Mouse (Mus musculus) splenic B cell, adult 2 months (primary cell): Measurements from ENCODE around the gene Sox8.

Experiments used
- DNase-seq: peaks from one replicate; pipeline ENCODE4 v3.0.0-alpha.2; 2011; ENCODE audit warnings: low read depth, low spot score
- H3K27me3 ChIP-seq: 2 replicates; pipeline ENCODE4 v1.6.1; 2012; ENCODE audit warnings: mild to moderate bottlenecking, low read length, moderate library complexity, mixed read lengths; ENCODE audit not compliant: control insufficient read depth, poor library complexity, insufficient read depth, severe bottlenecking
- H3K36me3 ChIP-seq: 2 replicates; pipeline ENCODE4 v1.6.1; 2012; ENCODE audit warnings: mild to moderate bottlenecking, low read length, moderate library complexity, mixed read lengths; ENCODE audit not compliant: control insufficient read depth, poor library complexity, insufficient read depth, severe bottlenecking

Gene Sox8

DNA sequence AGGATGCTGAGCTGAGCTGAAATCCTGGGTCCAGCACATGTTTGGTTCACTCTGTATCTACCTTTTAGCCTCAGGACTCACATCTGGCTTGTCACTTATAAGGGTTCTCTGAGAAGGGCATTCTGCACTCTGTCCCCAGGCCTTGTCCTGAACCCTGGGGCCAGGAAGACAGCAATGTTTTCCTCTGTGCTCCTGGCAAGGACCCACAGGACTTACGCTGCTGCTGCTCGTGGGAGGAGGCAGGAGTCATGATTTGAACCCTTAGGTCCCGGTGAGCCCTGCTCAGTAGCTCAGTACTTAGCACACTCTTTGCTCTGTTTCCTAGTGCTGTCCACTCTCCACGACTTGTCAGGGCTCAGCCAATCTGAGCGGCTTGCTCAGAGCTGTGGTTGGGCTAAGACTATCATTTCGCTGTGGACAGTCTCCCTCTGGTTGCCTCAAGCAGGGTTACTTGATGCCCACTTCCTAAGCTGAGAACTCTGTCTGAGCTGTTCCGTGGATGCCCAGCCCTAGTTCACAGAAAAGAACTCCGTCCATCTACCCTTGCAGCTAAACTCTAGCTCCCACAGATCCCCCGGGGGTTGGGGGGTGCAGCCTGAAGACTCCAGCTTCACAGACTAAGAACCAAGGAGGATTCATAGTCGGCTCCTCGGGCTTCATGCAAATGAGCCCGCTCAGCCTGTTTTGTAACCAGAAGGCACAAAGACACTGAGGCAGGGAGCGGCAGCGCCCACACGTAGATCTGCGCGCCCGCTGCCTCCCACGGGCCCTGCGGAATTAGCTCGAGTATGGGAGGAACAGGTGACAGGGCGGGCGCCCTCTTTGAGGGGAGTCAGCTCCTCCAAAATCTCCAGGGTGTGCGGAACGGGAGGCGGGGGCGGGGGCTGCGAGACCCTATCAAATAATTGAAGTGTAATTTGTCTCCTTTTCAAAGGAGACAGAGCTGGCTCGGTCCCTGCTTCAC is 14.5 kb downstream of the Sox8 start:
- no peaks in the 10 kb centered on the region for H3K27me3 ChIP-seq
- H3K36me3 ChIP-seq: no peaks in the 10 kb centered on the region
- no peak for DNase-seq

- DNase-seq: no peak
- no peaks in the 10 kb centered on the region for H3K36me3 ChIP-seq
- H3K27me3 ChIP-seq: no peaks in the 10 kb centered on the region
Measured at GRCm38 (mm10) chr17:25555159-25555558, 15.3 kb downstream of the Sox8 start.

GRCm38 (mm10) chr17:25551313-25551712 is 19.2 kb downstream of the Sox8 start:
- Histone ChIP-seq H3K36me3 (no peaks in the 10 kb centered on the region), H3K27me3 (no peaks in the 10 kb centered on the region)
- no peak for DNase-seq

- H3K27me3 ChIP-seq: no peaks in the 10 kb centered on the region
- no peaks in the 10 kb centered on the region for H3K36me3 ChIP-seq
- DNase-seq: no peak
Measured at GRCm38 (mm10) chr17:25550020-25550419, 20.5 kb downstream of the Sox8 start.

DNA sequence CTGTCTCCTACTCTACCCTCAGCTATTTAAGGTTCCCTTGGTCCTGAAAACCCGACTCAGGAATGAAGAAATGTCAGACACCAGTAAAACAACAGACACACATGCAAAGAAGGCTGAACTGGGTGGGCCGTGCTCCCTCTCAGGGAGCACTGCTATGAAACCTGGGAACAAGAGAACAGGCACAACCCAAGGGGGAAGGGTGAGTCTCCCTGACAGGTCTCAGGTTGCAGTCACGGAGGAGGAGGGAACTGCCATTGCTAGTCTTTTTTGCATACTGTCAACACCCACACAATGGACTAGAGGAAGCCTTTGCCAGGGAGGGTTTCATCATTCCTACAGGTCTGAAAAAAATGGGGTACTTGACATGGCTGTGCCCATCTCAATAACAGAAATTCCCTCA is 23.5 kb downstream of the Sox8 start:
- H3K27me3 ChIP-seq: no peaks in the 10 kb centered on the region
- H3K36me3 ChIP-seq: no peaks in the 10 kb centered on the region
- no peak for DNase-seq

- DNase-seq: no peak
- H3K27me3 ChIP-seq: no peaks in the 10 kb centered on the region
- H3K36me3 ChIP-seq: no peaks in the 10 kb centered on the region
Measured at GRCm38 (mm10) chr17:25541768-25542167, 28.7 kb downstream of the Sox8 start.

DNA sequence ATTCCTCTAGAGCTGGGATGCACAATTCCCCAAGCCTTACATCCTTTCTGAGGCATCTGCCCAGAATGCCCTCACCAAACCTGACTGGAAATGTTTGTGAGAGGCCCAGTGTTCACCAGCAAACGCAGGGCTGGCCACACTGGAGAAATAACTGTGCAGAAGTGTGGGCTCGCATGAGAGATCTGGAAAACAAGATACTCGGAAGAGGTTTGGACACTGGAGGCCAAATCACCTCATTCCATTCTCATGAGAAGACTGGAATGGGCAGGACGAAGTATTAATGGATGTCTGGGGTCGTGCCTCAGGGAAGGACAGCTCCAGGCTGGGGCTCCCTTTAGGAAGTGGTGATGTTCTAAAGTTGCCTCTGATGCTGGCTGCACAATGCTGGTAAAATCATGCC is 29.8 kb downstream of the Sox8 start:
- no peak for DNase-seq
- Histone ChIP-seq H3K36me3 (no peaks in the 10 kb centered on the region), H3K27me3 (no peaks in the 10 kb centered on the region)

DNA sequence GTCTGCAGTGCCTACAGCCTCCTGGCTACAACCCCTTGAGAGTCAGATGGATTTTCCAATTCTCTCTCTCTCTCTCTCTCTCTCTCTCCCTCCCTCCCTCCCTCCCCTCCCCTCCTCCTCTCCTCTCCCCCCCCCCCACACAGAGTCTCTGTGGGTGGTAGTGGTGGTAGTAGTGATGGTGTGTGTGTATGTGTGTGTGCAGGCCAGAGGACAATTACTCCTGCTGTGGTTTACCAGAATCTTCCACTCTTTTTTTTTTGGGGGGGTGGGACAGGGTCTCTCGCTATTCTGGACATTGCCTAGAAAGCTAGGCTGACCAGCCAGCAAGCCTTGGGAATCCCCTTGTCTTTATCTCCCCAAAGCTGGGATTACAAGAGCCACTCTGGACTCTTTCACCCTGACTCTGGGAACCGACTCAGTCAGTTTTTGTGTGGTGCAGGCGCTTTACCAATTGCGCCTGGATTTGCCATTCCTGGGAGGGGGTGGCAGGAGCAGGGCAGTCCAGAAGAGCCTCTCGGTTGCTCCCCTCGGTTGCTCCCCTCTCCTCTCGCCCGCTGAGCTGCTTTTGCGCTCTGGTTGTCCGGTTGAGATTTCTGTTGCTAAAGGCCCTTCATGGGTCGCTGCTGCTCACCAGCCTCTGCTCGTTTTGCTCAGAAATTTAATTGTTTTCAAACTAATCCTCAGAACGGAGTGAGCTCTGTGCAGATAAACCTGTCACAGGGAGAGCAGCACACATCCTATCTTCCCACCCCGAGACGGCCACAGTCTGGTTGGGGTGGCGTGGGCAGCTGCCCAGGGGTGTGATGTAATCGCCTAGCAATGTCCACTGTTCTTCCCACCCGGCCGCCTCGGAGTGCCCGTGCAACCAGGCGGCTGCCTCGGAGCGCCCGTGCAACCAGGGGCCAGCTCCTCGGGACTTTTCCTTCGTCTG is 31.3 kb downstream of the Sox8 start:
- no peak for DNase-seq
- Histone ChIP-seq H3K36me3 (no peaks in the 10 kb centered on the region), H3K27me3 (no peaks in the 10 kb centered on the region)

DNA sequence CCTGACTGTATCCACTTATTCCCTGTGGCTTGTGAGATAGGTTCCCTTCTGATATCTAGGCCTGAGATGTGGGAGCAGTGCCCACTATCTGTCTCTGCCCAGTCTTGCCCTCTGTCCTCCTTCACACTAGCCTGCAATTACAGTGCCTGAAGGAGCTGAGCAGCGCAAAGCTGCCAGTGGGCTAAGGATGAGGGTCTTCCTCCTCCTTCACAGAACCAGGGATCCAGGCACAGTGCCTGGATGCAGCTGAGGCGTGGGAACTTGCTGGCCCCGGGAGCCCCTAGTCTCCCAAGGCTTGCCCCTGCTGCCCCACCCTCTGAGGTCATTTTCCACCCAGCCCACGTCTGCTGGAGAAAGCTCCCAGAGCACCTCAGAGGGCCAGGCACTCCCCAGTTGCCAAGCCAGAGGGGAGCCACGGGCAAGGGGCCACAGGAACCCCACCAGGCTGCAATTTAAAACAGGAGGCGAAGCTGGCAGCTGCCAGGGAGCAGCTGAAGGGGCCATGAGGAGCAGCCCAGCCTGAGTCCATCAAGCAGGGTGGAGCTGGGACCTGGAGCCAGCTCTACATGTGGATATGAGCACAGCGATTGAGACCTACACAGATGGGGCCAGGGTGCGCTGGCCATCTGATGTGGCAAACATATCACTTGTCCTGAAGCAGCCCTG is 40.0 kb downstream of the Sox8 start:
- DNase-seq: no peak
- H3K36me3 ChIP-seq: no peaks in the 10 kb centered on the region
- no peaks in the 10 kb centered on the region for H3K27me3 ChIP-seq

DNA sequence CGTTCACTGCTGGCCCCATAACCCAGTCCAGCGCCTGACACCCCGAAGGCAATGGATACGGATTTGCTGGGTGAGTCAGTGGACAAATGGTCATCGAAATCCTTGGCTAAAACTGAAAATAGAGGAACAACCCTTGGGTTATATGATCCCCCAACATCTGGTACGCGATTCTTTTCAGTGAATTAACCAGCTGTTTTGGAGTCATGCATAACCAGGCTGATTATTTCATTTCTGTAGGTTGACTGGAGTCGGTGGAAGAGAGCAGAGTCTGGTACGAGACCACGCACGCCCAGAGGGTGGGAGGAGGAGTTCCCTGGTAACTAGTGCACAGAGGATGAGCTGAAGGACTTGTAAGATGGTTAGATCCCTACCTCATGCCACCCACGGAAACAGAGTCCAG is 48.4 kb downstream of the Sox8 start:
- no peak for DNase-seq
- Histone ChIP-seq H3K36me3 (no peaks in the 10 kb centered on the region), H3K27me3 (no peaks in the 10 kb centered on the region)

DNA sequence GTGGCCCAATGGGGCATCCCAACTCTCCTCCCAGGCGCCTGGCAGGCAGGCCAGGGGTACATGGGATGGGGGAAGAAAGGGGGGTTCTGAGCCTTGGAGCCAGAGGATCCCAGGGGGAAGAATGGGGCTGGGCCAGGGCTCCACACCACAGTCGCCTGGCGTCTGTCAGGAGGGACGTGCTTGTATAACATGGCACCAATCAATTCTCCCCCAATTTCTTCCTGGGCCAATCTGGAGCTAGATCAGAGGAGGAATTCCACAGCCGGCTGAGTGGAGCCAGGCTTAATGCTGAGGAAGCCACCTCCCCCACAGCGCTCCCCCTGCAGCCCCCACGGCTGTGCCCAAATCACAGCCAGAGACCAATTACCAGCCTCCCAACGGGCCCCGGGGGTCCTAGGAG is 50.0 kb downstream of the Sox8 start:
- no peak for DNase-seq
- H3K36me3 ChIP-seq: no peaks in the 10 kb centered on the region
- H3K27me3 ChIP-seq: no peaks in the 10 kb centered on the region

- no peak for DNase-seq
- Histone ChIP-seq H3K27me3 (no peaks in the 10 kb centered on the region), H3K36me3 (no peaks in the 10 kb centered on the region)
Measured at GRCm38 (mm10) chr17:25519511-25519910, 51.0 kb downstream of the Sox8 start.

DNA sequence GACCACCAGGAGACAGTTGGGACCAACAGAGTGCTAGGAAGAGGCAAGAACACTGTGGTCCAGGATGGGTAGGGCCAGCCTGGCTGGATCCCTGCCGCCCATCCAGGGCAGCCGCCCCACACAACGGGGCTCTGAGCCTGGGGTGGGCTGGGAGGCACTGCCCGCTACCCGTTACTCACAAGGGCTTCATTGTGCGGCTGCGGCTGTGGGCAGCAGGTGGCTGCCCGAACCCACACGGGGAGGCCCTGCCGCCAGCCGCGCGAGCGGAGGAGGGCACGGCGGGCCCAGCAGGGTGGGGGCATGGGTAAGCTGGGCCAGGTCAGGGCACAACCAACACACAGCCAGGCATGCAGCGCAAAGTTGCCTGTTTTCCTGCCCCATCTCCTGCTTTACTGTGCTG is 52.3 kb downstream of the Sox8 start:
- H3K36me3 ChIP-seq: no peaks in the 10 kb centered on the region
- DNase-seq: no peak

DNA sequence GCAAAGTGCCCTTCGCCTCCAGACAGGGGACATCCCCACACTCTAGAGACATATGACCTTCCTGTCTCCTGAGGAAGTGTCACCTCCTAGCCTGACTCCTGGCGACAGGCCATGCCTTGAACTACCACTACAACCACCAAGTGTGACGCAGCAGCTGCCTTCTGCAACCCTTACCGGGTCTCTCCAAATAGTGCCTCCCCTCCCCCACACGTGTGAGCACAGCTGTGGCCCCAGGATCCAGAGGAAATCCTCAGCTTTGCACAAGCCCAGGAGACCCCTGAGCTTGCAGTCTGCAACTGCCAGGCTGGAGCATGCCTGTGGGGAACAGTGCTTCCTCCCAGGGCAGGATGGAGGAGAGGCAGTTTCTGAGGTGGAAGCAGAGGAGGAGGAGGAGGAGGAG is 54.2 kb downstream of the Sox8 start:
- no peaks in the 10 kb centered on the region for H3K36me3 ChIP-seq
- no peak for DNase-seq
- no peaks in the 10 kb centered on the region; the same call in 1 of the 2 replicates for H3K27me3 ChIP-seq

More for the DNA sequence above, 52.3 kb downstream of the Sox8 start:
- H3K27me3 ChIP-seq: no peaks in the 10 kb centered on the region
